Mouse (Mus musculus): ENCODE measurements around the gene Xlr3a. TPM values are rescaled to one million over a fixed set of nuclear protein-coding genes. Genes with fewer than 3 reads are reported as not detected.

Gene Xlr3a
- polyA plus RNA-seq, 1 experiment from 2014 or later: 1.9 TPM

- Histone ChIP-seq H3K36me3 (no peaks in the 10 kb centered on the region), H3K27ac (no peak overlapping the region), H3K4me2 (peak overlapping the region; percentile 41), H3K9me3 (replicated peaks) (no peaks in the 10 kb centered on the region), H3K27me3 (no peaks in the 10 kb centered on the region), H3K4me3 (no peak overlapping the region; the same call in 1 of the 2 replicates), H3K9ac (no peak overlapping the region), H3K4me1 (replicated peaks) (no peaks in the 10 kb centered on the region)
- ATAC-seq (replicated peaks; ENCODE audit: insufficient number of reproducible peaks, insufficient read depth, low FRiP score, low read depth): peak; percentile 91
- 15% methylated on average over 14 of the region's 14 CpGs for WGBS
These were observed 42.9 kb downstream of the Xlr3a start for GRCm38 (mm10) chrX:73053860-73054563.

GRCm38 (mm10) chrX:73039666-73040065 is 57.2 kb downstream of the Xlr3a start:
- Histone ChIP-seq H3K27me3 (peaks cover 3% of the 10 kb centered on the region; the same call in 1 of the 2 replicates), H3K27ac (no peak overlapping the region), H3K9ac (no peak overlapping the region), H3K36me3 (no peaks in the 10 kb centered on the region), H3K4me2 (no peak overlapping the region), H3K9me3 (replicated peaks) (no peaks in the 10 kb centered on the region), H3K4me3 (no peak overlapping the region), H3K4me1 (replicated peaks) (no peaks in the 10 kb centered on the region)
- 78% methylated on average over 12 of the region's 12 CpGs for WGBS
- ATAC-seq (replicated peaks; ENCODE audit: insufficient number of reproducible peaks, insufficient read depth, low FRiP score, low read depth): no peak

- ATAC-seq (replicated peaks; ENCODE audit: insufficient number of reproducible peaks, insufficient read depth, low FRiP score, low read depth): no peak
These were observed 58.1 kb downstream of the Xlr3a start for GRCm38 (mm10) chrX:73038831-73039230.

GRCm38 (mm10) chrX:73037003-73037402 is 59.9 kb downstream of the Xlr3a start, which contains the start of gene Pnma5:
Gene Pnma5, minus strand, starts transcription at chrX:73037103.
- Histone ChIP-seq H3K27me3 (peaks cover 8% of the 10 kb centered on the region; the same call in 1 of the 2 replicates), H3K4me3 (no peak within 1 kb of the TSS), H3K9ac (no peak within 1 kb of the TSS), H3K4me1 (replicated peaks) (no peaks in the 10 kb centered on the region), H3K4me2 (no peak within 1 kb of the TSS), H3K36me3 (no peaks in the 10 kb centered on the region), H3K9me3 (replicated peaks) (no peaks in the 10 kb centered on the region), H3K27ac (no peak within 1 kb of the TSS)
- ATAC-seq (replicated peaks; ENCODE audit: insufficient number of reproducible peaks, insufficient read depth, low FRiP score, low read depth): no peak
- 72% methylated on average over 1 of the region's 1 CpGs for WGBS

More at GRCm38 (mm10) chrX:73038831-73039230, 58.1 kb downstream of the Xlr3a start:
- Histone ChIP-seq H3K9ac (no peak overlapping the region), H3K27me3 (peaks cover 3% of the 10 kb centered on the region; the same call in 1 of the 2 replicates), H3K4me1 (replicated peaks) (no peaks in the 10 kb centered on the region), H3K4me2 (no peak overlapping the region), H3K9me3 (replicated peaks) (no peaks in the 10 kb centered on the region), H3K36me3 (no peaks in the 10 kb centered on the region), H3K27ac (no peak overlapping the region), H3K4me3 (no peak overlapping the region)
- WGBS: 77% methylated on average over 8 of the region's 8 CpGs

Other genes with a start within 250 kb of the Xlr3a start
- gene Cetn2, start 178.7 kb downstream of the Xlr3a start, polyA plus RNA-seq (2015; fragmentation: Nextera tagmentation; extraction: Ambion mirVana): 50.6 and 60.7 TPM in 2 replicates
- 13.4 and 15.6 TPM in 2 replicates for gene Nsdhl, start 178.5 kb downstream of the Xlr3a start, polyA plus RNA-seq (2015; fragmentation: Nextera tagmentation; extraction: Ambion mirVana)
- gene Zfp185, start 109.8 kb downstream of the Xlr3a start, polyA plus RNA-seq (2015; fragmentation: Nextera tagmentation; extraction: Ambion mirVana): 3.5 and 4.5 TPM in 2 replicates
- gene Pnma5, start 60.0 kb downstream of the Xlr3a start, polyA plus RNA-seq (2015; fragmentation: Nextera tagmentation; extraction: Ambion mirVana): 0.10 TPM in 1 of 2 replicates, not detected in the other
- 0.06 TPM in 1 of 2 replicates, not detected in the other for gene Pnma3, start 32.3 kb downstream of the Xlr3a start, polyA plus RNA-seq (2015; fragmentation: Nextera tagmentation; extraction: Ambion mirVana)
- gene Xlr4a, start 14.6 kb downstream of the Xlr3a start, polyA plus RNA-seq (2015; fragmentation: Nextera tagmentation; extraction: Ambion mirVana): 0.79 and 2.0 TPM in 2 replicates
- not detected in 2 replicates for gene Gm14685, start 20.0 kb upstream of the Xlr3a start, polyA plus RNA-seq (2015; fragmentation: Nextera tagmentation; extraction: Ambion mirVana)
- gene Xlr5b, start 51.7 kb upstream of the Xlr3a start, polyA plus RNA-seq (2015; fragmentation: Nextera tagmentation; extraction: Ambion mirVana): not detected in 2 replicates
- gene DXBay18, start 52.4 kb upstream of the Xlr3a start, polyA plus RNA-seq (2015; fragmentation: Nextera tagmentation; extraction: Ambion mirVana): 0.08 TPM in 1 of 2 replicates, not detected in the other
- not detected in 2 replicates for gene Spin2d, start 79.9 kb upstream of the Xlr3a start, polyA plus RNA-seq (2015; fragmentation: Nextera tagmentation; extraction: Ambion mirVana)
- 6.0 and 6.8 TPM in 2 replicates for gene Xlr3b, start 95.1 kb upstream of the Xlr3a start, polyA plus RNA-seq (2015; fragmentation: Nextera tagmentation; extraction: Ambion mirVana)
- gene Xlr4b, start 117.2 kb upstream of the Xlr3a start, polyA plus RNA-seq (2015; fragmentation: Nextera tagmentation; extraction: Ambion mirVana): 0.96 and 2.8 TPM in 2 replicates
- gene F8a, start 131.2 kb upstream of the Xlr3a start, polyA plus RNA-seq (2015; fragmentation: Nextera tagmentation; extraction: Ambion mirVana): 9.2 and 11.6 TPM in 2 replicates
- gene Xlr4c, start 146.0 kb upstream of the Xlr3a start, polyA plus RNA-seq (2015; fragmentation: Nextera tagmentation; extraction: Ambion mirVana): 0.14 and 0.79 TPM in 2 replicates
- gene Xlr3c, start 168.3 kb upstream of the Xlr3a start, polyA plus RNA-seq (2015; fragmentation: Nextera tagmentation; extraction: Ambion mirVana): not detected in 2 replicates
- not detected in 2 replicates for gene Xlr5a, start 195.9 kb upstream of the Xlr3a start, polyA plus RNA-seq (2015; fragmentation: Nextera tagmentation; extraction: Ambion mirVana)
- gene Xlr5c, start 195.9 kb upstream of the Xlr3a start, polyA plus RNA-seq (2015; fragmentation: Nextera tagmentation; extraction: Ambion mirVana): not detected in 2 replicates
- not detected in 2 replicates for gene Gm45015, start 239.7 kb upstream of the Xlr3a start, polyA plus RNA-seq (2015; fragmentation: Nextera tagmentation; extraction: Ambion mirVana)
- 8.3 and 11.4 TPM in 2 replicates for gene Zfp275, start 245.5 kb upstream of the Xlr3a start, polyA plus RNA-seq (2015; fragmentation: Nextera tagmentation; extraction: Ambion mirVana)